19 mouse cellular contexts compared by ENCODE assay signal in the genomic region with DNA sequence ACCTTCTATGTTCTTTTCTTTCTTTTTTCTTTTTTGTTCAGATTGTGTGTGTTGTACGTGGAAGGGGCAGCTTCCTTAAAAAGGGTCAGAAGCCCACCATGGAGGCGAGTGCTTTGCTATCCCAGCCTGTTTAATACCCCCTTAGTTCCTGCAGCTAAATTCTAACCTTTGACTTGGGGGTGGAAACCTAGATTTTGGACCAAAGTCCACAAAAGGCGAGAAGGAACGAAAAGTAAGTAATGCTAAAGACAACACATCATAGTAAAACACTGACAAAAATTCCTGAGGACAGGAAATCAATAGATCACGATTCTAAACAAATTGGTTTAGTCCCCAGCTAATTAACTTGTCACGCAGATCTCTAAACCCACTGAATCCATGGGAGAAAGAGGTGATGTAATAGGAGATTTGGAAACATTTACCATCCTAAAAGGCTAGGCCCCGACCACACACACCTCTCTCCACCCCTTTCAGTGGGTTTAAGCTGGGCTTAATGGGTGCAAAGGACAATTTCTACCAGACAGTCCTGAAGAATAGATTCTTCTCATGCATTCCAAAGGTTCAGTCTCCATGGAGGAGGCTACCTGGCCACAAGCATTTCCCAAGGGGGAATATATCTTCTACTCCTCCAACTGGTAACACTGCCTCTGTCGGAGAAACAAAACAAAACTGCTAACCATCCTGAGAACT. TPM values are rescaled to one million over a fixed set of nuclear protein-coding genes. Genes with fewer than 3 reads are reported as not detected.
A peak's percentile ranks its signal among the peaks of the same experiment; 100 is the strongest.
DNase-seq lines count a peak whose midpoint lies in the region; ATAC-seq and TF ChIP-seq lines count a peak whose summit lies in the region.
"Had no signal": no experiment of that assay in that cellular context is flagged by ENCODE, and none has a peak within 500 bp of the region (broad histone marks: within the 10 kb centered on the region; RNA-seq: fewer than 3 reads in every experiment).

No protein-coding gene starts in this region.

- H3K27ac ChIP-seq in liver, embryonic 13.5 days = no peak overlapping the region
- H3K27ac ChIP-seq in liver, embryonic 12.5 days = no peak overlapping the region
- no peak overlapping the region for H3K27ac ChIP-seq in embryonic facial prominence, embryonic 14.5 days (replicated peaks; ENCODE audit: low read depth, low read length)
- no peak overlapping the region for H3K27ac ChIP-seq in limb, embryonic 14.5 days (replicated peaks; ENCODE audit: low read depth, low read length)
- H3K27ac ChIP-seq: forebrain, embryonic 15.5 days; hindbrain, embryonic 13.5 days; left cerebral cortex, adult 2 months; limb, embryonic 15.5 days; neural tube, embryonic 13.5 days had no signal

- H3K27me3 ChIP-seq in liver, embryonic 13.5 days = no peaks in the 10 kb centered on the region
- no peaks in the 10 kb centered on the region for H3K27me3 ChIP-seq in liver, embryonic 12.5 days (replicated peaks)
- no peaks in the 10 kb centered on the region; the same call in 1 of the 2 replicates for H3K27me3 ChIP-seq in embryonic facial prominence, embryonic 14.5 days (replicated peaks; ENCODE audit: control insufficient read depth, insufficient read depth, low read length)
- H3K27me3 ChIP-seq in limb, embryonic 14.5 days (ENCODE audit: control insufficient read depth, insufficient read depth, low read length) = no peaks in the 10 kb centered on the region
- H3K27me3 ChIP-seq: forebrain, embryonic 15.5 days; hindbrain, embryonic 13.5 days; limb, embryonic 15.5 days; neural tube, embryonic 13.5 days had no signal

- no peaks in the 10 kb centered on the region for H3K36me3 ChIP-seq in liver, embryonic 13.5 days
- no peaks in the 10 kb centered on the region for H3K36me3 ChIP-seq in liver, embryonic 12.5 days
- no peaks in the 10 kb centered on the region for H3K36me3 ChIP-seq in embryonic facial prominence, embryonic 14.5 days (ENCODE audit: control insufficient read depth, insufficient read depth, low read length)
- H3K36me3 ChIP-seq in limb, embryonic 14.5 days (ENCODE audit: control insufficient read depth, insufficient read depth, low read length) = no peaks in the 10 kb centered on the region
- H3K36me3 ChIP-seq: forebrain, embryonic 15.5 days; hindbrain, embryonic 13.5 days; limb, embryonic 15.5 days; neural tube, embryonic 13.5 days had no signal

- H3K9me3 ChIP-seq in liver, embryonic 13.5 days (replicated peaks) = no peaks in the 10 kb centered on the region
- no peaks in the 10 kb centered on the region for H3K9me3 ChIP-seq in liver, embryonic 12.5 days (replicated peaks)
- no peaks in the 10 kb centered on the region for H3K9me3 ChIP-seq in embryonic facial prominence, embryonic 14.5 days (ENCODE audit: control insufficient read depth, low read length)
- no peaks in the 10 kb centered on the region for H3K9me3 ChIP-seq in limb, embryonic 14.5 days (ENCODE audit: control insufficient read depth, low read length)
- H3K9me3 ChIP-seq: forebrain, embryonic 15.5 days; hindbrain, embryonic 13.5 days; limb, embryonic 15.5 days; neural tube, embryonic 13.5 days had no signal

- no peak for ATAC-seq in liver, embryonic 13.5 days (ENCODE audit: low read depth)
- no peak for ATAC-seq in liver, embryonic 12.5 days
- ATAC-seq in embryonic facial prominence, embryonic 14.5 days (ENCODE audit: low read depth) = no peak
- no peak for ATAC-seq in limb, embryonic 14.5 days (ENCODE audit: low FRiP score, low read depth)
- no peak for ATAC-seq in CD4-positive, CD25-positive, alpha-beta regulatory T cell, adult 4 months
- ATAC-seq: forebrain, embryonic 15.5 days; intestine, embryonic 16.5 days; lung, postnatal 0 days had no signal

- WGBS in liver, embryonic 13.5 days (ENCODE audit: insufficient replicate concordance) = 63% methylated on average over 8 of the region's 8 CpGs
- WGBS in liver, embryonic 12.5 days (ENCODE audit: insufficient replicate concordance) = 63% methylated on average over 8 of the region's 8 CpGs
- WGBS in embryonic facial prominence, embryonic 14.5 days = 53% methylated on average over 8 of the region's 8 CpGs
- 55% methylated on average over 8 of the region's 8 CpGs for WGBS in limb, embryonic 14.5 days

- no peak for TF ChIP-seq POLR2A in limb, embryonic 14.5 days (IDR thresholded peaks at IDR 0.05; ENCODE audit: borderline replicate concordance, extremely low read depth, insufficient read depth, insufficient read length)

- 0 out of 2 replicates have a peak overlapping the region, but pooled peaks have one; percentile 17 for H3K4me2 ChIP-seq in liver, embryonic 13.5 days
- H3K4me2 ChIP-seq in liver, embryonic 12.5 days = no peak overlapping the region
- H3K4me2 ChIP-seq in embryonic facial prominence, embryonic 14.5 days (ENCODE audit: low read depth, low read length) = peak overlapping the region; percentile 54; the same call in 1 of the 2 replicates
- peak overlapping the region; percentile 22; the same call in 1 of the 2 replicates for H3K4me2 ChIP-seq in limb, embryonic 14.5 days (replicated peaks; ENCODE audit: low read depth, low read length, severe bottlenecking)
- H3K4me2 ChIP-seq: forebrain, embryonic 15.5 days; hindbrain, embryonic 13.5 days; limb, embryonic 15.5 days; midbrain, embryonic 11.5 days; neural tube, embryonic 13.5 days had no signal

- no peak overlapping the region for H3K4me3 ChIP-seq in liver, embryonic 13.5 days (replicated peaks)
- no peak overlapping the region for H3K4me3 ChIP-seq in liver, embryonic 12.5 days
- peak overlapping the region; percentile 57; the same call in 1 of the 2 replicates for H3K4me3 ChIP-seq in embryonic facial prominence, embryonic 14.5 days (ENCODE audit: low read depth, low read length)
- H3K4me3 ChIP-seq in limb, embryonic 14.5 days (replicated peaks; ENCODE audit: low read length) = peak overlapping the region; percentile 13; the same call in 1 of the 2 replicates
- H3K4me3 ChIP-seq: forebrain, embryonic 15.5 days; hindbrain, embryonic 13.5 days; left cerebral cortex, adult 2 months; limb, embryonic 15.5 days; neural tube, embryonic 13.5 days had no signal

- peaks cover 3% of the 10 kb centered on the region for H3K4me1 ChIP-seq in liver, embryonic 13.5 days (replicated peaks)
- H3K4me1 ChIP-seq in liver, embryonic 12.5 days = 0 out of 2 replicates have a peak, but pooled peaks cover 6% of the 10 kb centered on the region
- no peaks in the 10 kb centered on the region; the same call in 1 of the 2 replicates for H3K4me1 ChIP-seq in embryonic facial prominence, embryonic 14.5 days (ENCODE audit: control insufficient read depth, insufficient read depth, low read length)
- peaks cover 6% of the 10 kb centered on the region for H3K4me1 ChIP-seq in limb, embryonic 14.5 days (ENCODE audit: control insufficient read depth, insufficient read depth, low read length)
- H3K4me1 ChIP-seq: limb, embryonic 15.5 days had no signal

- no peak overlapping the region for H3K9ac ChIP-seq in liver, embryonic 13.5 days
- no peak overlapping the region for H3K9ac ChIP-seq in liver, embryonic 12.5 days
- H3K9ac ChIP-seq in embryonic facial prominence, embryonic 14.5 days (ENCODE audit: low read depth, low read length) = no peak overlapping the region
- peak overlapping the region; percentile 12; the same call in 1 of the 2 replicates for H3K9ac ChIP-seq in limb, embryonic 14.5 days (ENCODE audit: low read depth, low read length, severe bottlenecking)
- H3K9ac ChIP-seq: forebrain, embryonic 15.5 days; hindbrain, embryonic 13.5 days; limb, embryonic 15.5 days; neural tube, embryonic 13.5 days had no signal

- DNase-seq in kidney, adult 11 months = peak; percentile 38
- DNase-seq in kidney, postnatal 4 days = no peak
- no peak for DNase-seq in liver, embryonic 13.5 days
- DNase-seq in embryonic facial prominence, embryonic 14.5 days (ENCODE audit: low spot score) = no peak
- DNase-seq in limb, embryonic 14.5 days (ENCODE audit: low spot score) = no peak
- DNase-seq: cerebellum, adult 18-20 months; cerebellum, postnatal 25 days; gastrocnemius, postnatal 36 days; thymus, postnatal 14 days had no signal

RNA-seq across cellular contexts. Expression of a gene that starts 3.2 kb away (rescaled TPM):
- polyA plus RNA-seq in liver, embryonic 13.5 days (2015; fragmentation: Nextera tagmentation; extraction: Ambion mirVana) = 5.2 and 6.4 TPM in 2 replicates
- polyA plus RNA-seq in liver, embryonic 12.5 days (2016; fragmentation: Nextera tagmentation; extraction: Ambion mirVana) = 8.9 and 9.0 TPM in 2 replicates
- 26.3 and 34.5 TPM in 2 replicates for polyA plus RNA-seq in embryonic facial prominence, embryonic 14.5 days (2014; fragmentation: Nextera tagmentation; extraction: Ambion mirVana)
- 54.0 and 76.4 TPM in 2 replicates for polyA plus RNA-seq in limb, embryonic 14.5 days (2012; rRNA removed)
- 29.7 and 35.5 TPM in 2 replicates for polyA plus RNA-seq in limb, embryonic 14.5 days (2014; fragmentation: Nextera tagmentation; extraction: Ambion mirVana)
- under 1 TPM; 0.08 to 0.10 TPM for polyA plus RNA-seq in CD4-positive, CD25-positive, alpha-beta regulatory T cell, adult 4 months (2017; shearing (Covaris generic))

Comparison
In these comparisons a context has a peak if more than half of its experiments do, and no peak if none do; other contexts are left out.
1. H3K4me3 ChIP-seq: peak in embryonic facial prominence, embryonic 14.5 days (single experiment) and limb, embryonic 14.5 days (single experiment); none in liver, embryonic 13.5 days (single experiment) and liver, embryonic 12.5 days (single experiment).